Mouse (Mus musculus): ENCODE results near the gene Phc2. TPM values are rescaled to one million over a fixed set of nuclear protein-coding genes. Genes with fewer than 3 reads are reported as not detected.

The Phc2 gene
- total RNA-seq, 2 experiments from 2014 or later = 90.7 to 95.1 TPM

- intact Hi-C loops (cut with DNase I) = no loop called here
- DNase-seq = no peak
Measured at GRCm38 (mm10) chr4:128688976-128689375, 34.5 kb downstream of the Phc2 start.

- no peak for DNase-seq
- intact Hi-C loops (cut with DNase I) = no loop called here
Measured at GRCm38 (mm10) chr4:128689739-128690304, 35.3 kb downstream of the Phc2 start.

GRCm38 (mm10) chr4:128691195-128691594, 36.7 kb downstream of the Phc2 start:
- intact Hi-C loops (cut with DNase I) = no loop called here

GRCm38 (mm10) chr4:128692149-128692925, 37.8 kb downstream of the Phc2 start:
- intact Hi-C loops (cut with DNase I) = no loop called here
- no peak for DNase-seq

More at GRCm38 (mm10) chr4:128691195-128691594, 36.7 kb downstream of the Phc2 start:
- DNase-seq = no peak

- DNase-seq = peak; percentile 47
- intact Hi-C loops (cut with DNase I) = no loop called here
Measured at GRCm38 (mm10) chr4:128693207-128693606, 38.7 kb downstream of the Phc2 start.

- no peak for DNase-seq
- intact Hi-C loops (cut with DNase I) = no loop called here
Measured at GRCm38 (mm10) chr4:128694315-128694714, 39.8 kb downstream of the Phc2 start.

GRCm38 (mm10) chr4:128695149-128695548, 40.6 kb downstream of the Phc2 start:
- intact Hi-C loops (cut with DNase I) = no loop called here
- DNase-seq = peak; percentile 47

- DNase-seq = peak; percentile 68
- intact Hi-C loops (cut with DNase I) = no loop called here
Measured at GRCm38 (mm10) chr4:128698011-128698861, 43.7 kb downstream of the Phc2 start.

GRCm38 (mm10) chr4:128699916-128700315, 45.4 kb downstream of the Phc2 start:
- no peak for DNase-seq
- intact Hi-C loops (cut with DNase I) = no loop called here

GRCm38 (mm10) chr4:128700543-128700942, 46.0 kb downstream of the Phc2 start:
- no peak for DNase-seq
- intact Hi-C loops (cut with DNase I) = no loop called here

- DNase-seq = no peak
- intact Hi-C loops (cut with DNase I) = loop anchor here (5.0 kb wide), 1 partner anchor 93 kb away; the partner anchor contains the start of gene Zscan20
Measured at GRCm38 (mm10) chr4:128705138-128705720, 50.7 kb downstream of the Phc2 start.

- intact Hi-C loops (cut with DNase I) = loop anchor here (5.0 kb wide), 1 partner anchor 94 kb away; the partner anchor contains the start of gene Zscan20
- DNase-seq = peak; percentile 53
Measured at GRCm38 (mm10) chr4:128706626-128707025, 52.1 kb downstream of the Phc2 start.

GRCm38 (mm10) chr4:128707384-128707783, 52.9 kb downstream of the Phc2 start:
- intact Hi-C loops (cut with DNase I) = loop anchor here (5.0 kb wide), 1 partner anchor 95 kb away; the partner anchor contains the start of gene Zscan20
- DNase-seq = no peak

GRCm38 (mm10) chr4:128709061-128709780, 54.7 kb downstream of the Phc2 start:
- intact Hi-C loops (cut with DNase I) = loop anchor here (5.0 kb wide), 1 partner anchor 97 kb away; the partner anchor contains the start of gene Zscan20
- DNase-seq = peak; percentile 72

- intact Hi-C loops (cut with DNase I) = loop anchor here (2.0 to 5.0 kb wide), 2 partner anchors 37 to 97 kb away; partner anchors contain the start of gene Zscan20
- no peak for DNase-seq
Measured at GRCm38 (mm10) chr4:128709781-128710166, 55.3 kb downstream of the Phc2 start.

- intact Hi-C loops (cut with DNase I) = loop anchor here (2.0 kb wide), 1 partner anchor 37 kb away; no protein-coding TSS in a partner anchor
- peak; percentile 79 for DNase-seq
Measured at GRCm38 (mm10) chr4:128710286-128710685, 55.8 kb downstream of the Phc2 start.

- peak; percentile 32 for DNase-seq
- intact Hi-C loops (cut with DNase I) = loop anchor here (2.0 kb wide), 1 partner anchor 36 kb away; no protein-coding TSS in a partner anchor
Measured at GRCm38 (mm10) chr4:128710800-128711199, 56.3 kb downstream of the Phc2 start.

GRCm38 (mm10) chr4:128711455-128712135, 57.1 kb downstream of the Phc2 start:
- peak; percentile 96 for DNase-seq
- intact Hi-C loops (cut with DNase I) = loop anchor here (2.0 kb wide), 1 partner anchor 35 kb away; no protein-coding TSS in a partner anchor

- no peak for DNase-seq
- intact Hi-C loops (cut with DNase I) = no loop called here
Measured at GRCm38 (mm10) chr4:128712136-128712655, 57.7 kb downstream of the Phc2 start.
